Mouse (Mus musculus) right cerebral cortex, adult 18-20 months (tissue): ENCODE measurements around the gene Tmem117.

Experiments used
- DNase-seq: peaks from one replicate; pipeline ENCODE4 v3.0.0; 2022; ENCODE audit warnings: mixed read lengths

The Tmem117 gene

DNA sequence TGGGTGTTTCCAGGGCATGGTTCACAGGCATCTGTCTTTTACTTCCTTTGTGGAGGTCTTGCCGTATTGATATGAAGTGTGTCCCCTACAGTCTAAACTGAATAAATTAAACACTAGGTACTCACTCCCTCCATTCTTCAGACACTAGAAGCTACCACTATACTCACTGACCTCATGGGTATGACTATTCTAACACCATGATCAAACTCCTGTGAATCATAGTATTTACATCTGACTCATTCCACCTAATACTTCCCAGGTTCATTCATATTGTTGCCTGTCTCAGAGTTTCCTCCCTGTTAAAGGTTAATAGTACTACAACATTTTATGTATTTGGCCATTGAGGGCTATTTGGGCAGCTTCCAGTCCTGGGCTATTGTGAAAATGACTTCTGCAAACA is 274.2 kb downstream of the Tmem117 start:
- no peak for DNase-seq

DNA sequence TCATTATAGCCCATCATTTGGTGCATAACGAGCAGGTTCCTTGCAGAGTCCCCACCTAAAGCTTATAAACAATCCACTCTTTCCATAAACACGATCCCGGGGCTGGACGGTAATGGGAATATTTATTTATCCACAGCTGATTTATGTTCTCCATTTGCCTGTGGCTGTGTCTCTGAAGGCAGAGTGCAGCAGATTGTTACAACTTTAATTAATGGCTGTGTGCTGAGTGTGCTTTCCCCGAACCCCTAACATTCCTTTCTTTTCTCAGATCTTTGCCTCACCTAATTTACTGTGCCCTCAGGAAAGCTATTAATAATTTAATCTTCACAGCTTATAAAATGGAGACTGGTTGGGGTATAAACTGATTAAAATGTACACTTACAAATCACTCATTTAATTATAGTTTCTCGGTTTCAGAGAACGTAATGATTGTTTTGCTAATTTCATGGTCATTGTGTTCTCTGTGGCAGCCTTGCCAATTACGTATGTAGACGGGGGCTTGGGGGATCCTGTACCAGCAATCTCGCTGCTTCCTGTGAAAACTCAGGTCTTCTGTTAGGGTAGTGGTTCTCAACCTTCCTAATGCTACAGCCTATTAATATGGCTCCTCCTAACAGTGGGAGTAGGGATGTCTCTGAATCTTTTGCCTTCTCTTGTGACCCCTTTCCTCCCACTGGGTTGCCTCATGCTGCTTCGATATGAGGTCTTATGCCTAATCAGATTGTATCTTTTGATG is 275.8 kb downstream of the Tmem117 start:
- no peak for DNase-seq

DNA sequence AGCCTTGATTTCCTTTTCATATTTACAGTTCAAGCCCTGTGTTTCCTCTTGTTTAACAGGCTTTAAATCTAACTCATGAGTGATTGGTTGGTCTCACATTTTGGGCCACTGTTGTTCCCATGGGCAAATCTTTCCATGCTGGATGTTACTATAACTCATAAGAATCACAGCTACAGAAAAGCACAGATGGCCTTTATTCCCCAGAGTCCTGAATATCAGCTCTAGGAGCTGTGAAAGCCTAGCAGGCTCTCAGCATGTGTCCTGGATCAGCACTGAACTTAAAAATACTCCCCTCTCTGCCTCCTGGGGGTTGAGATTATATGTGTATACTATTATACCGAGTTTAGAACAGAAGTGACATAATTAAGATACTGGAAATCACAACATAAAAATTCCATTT is 292.6 kb downstream of the Tmem117 start:
- DNase-seq, result no peak

DNA sequence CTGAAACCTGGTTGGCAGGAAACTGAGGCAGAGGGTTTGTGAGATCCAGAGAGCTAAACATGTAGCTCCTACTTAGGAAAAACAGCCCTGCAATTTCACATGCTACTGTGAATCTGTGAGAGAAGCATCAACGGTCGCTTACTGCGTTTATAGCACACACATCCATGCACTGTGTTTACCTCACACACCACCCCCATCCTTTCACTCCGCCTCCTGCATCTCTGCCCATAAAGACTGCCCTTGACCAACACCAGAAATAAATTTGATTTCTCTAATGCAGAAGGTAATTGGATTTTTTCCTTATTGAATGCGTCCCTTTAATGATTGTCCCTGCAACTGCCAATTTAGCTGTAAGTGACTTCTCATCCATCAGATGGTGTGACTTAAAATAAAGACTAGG is 299.0 kb downstream of the Tmem117 start:
- no peak for DNase-seq

DNA sequence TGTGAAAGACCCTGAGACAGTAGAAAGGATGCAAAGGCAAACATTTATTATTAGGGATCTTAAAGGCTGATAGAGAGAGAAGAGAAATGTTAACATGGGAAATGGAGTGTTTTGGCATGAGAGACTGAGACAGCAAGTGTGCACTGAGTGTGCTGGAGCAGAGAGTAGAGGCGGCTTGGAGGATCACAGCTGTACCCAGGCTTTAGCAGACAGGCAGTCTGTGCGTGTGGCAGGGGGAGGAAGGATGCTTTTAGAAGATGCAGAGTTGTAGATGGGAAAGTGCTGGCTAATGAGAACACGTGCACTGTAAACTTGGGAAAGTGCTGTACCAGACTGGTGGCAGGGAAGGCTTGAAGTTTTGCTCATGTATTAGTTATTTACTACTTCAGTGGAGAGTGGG is 301.7 kb downstream of the Tmem117 start:
- DNase-seq, result peak; percentile 5

DNA sequence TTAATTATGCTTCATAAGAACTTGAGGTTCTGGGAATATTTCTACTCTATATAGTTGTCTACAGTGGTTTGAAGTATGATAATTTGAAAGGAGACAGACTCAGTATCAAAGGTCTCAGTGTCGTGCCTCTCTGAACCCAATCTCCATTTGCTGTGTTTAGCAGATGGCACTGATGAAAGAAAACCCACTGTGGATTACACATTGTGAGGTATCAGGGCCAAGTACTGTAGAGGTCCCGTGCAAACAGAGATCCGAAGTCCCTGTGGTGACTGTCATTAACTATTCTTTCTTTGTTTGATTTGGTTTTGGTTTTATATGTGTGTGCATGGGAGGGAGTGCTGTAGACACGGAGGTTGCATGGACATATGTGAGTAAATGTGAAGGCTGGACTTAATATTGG is 304.0 kb downstream of the Tmem117 start:
- DNase-seq, result no peak

DNA sequence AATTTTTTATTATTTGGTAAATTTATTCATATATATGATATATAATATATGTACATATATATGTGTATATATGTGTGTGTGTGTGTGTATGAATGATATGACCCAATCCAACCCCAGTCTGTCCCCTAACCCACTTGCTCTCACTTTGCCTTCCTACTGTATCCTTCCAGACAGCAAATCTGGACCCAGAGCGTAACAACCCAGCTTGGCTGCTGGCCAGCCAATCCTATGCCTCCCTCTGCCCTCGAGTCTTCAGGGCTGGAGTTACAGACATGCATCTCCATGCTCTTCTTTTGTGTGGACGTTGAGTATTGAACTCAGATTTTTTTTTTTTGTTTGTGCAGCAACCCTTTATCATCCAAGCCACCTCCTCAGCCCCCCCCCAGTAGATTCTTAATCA is 304.4 kb downstream of the Tmem117 start:
- DNase-seq, result no peak

DNA sequence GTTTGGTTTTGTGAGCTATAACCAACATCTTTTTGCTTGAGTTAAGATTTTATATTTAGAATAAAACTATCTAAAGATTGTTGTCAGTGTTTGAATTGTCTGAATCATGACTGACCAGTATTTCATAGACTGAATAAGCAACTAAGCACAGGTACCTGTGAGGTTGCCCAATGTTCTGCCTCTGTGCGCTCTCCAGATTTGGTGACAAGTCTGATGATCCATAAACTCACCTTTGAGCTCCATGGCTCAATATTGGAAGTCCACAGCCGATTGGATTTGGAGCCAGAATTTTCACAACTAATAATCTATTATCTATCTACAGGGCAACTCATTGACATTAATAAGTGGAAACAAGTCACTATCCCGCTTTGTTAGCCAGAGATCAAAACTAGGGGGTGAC is 312.9 kb downstream of the Tmem117 start:
- DNase-seq, result no peak

DNA sequence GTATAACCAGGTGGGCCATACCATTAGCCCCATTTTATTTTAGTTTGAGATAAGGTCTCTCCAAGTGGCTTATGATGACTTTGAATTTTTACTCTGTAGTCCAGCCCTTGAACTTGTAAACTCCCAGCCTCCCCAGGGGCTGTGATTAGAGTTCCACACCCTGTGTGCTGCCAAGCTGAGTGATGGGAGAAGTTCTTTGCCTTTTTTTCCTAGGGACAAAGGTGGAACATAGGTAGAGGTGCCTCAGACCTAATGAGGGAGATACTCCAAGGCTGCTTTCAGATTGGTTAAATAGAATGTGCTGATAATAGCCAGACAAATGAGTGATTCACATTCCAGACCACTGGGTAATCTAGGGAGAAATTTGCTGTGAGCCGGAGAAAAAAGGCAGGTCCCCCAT is 313.4 kb downstream of the Tmem117 start:
- DNase-seq, result no peak

DNA sequence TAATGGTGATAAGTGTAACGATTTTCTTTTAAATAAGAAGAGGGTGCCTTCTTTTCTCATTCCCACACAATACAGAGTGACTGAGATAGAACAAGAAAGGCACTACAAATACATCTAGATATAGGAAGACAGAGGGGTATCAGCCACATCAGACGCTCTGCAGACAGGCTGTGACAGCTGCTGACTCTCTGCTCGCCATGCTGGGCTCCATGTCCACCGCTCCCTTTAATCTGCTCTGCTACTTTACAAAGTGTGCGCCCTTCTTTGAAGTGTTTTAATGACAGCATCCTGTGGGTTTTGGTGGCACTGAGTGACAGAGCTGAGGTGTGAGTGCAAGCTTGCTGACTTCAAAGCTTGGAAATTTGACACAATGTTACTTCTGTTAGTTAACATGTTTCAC is 314.9 kb downstream of the Tmem117 start:
- no peak for DNase-seq

DNA sequence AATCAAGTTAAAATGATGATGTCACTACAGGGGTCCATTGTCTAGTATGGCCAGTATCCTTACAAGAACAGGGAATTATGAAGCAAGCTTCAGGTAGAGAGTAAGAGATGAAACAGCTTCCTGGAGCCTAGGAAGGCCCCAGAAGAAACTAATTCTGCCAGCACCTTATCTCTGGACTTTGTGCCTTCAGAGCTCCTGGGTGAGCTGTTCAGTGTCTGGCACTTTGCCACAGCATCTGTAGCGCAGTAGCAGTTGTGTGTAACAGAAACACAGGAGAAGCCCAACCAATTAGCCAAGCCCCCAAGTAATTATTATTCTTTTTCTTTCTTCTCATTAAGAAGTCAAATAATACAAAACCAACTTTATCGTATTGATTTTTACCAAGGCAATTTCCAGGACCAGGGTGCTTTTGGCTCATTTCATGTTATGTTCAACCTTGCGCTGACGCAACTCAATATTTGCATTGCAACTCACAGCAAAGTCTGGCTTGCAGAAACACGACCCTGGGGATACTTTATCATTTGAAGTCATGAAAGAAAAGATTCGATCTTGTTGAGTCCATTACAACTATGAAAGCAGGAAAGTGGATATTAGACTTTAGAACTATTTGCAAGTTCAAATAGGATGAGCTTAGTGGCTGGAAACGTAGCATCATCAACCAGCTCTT is 322.5 kb downstream of the Tmem117 start:
- no peak for DNase-seq

DNA sequence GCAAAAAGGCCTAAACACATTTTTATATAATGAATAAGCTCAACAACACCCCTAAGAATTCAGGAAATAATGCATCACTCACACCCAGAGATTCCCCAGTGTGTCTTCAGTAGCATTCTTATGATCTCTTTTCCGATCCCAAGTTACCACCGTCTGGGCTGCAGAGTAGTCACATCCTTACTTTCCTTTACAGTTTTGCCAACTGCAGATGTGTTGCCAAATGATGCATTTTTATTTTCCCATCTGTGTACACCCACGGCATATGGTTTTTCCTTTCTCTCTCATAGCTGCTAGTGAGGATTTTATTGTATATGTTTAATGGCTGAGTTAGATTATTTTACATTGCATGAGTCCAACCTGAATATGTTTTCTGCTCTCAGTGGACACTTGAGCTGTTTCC is 327.7 kb downstream of the Tmem117 start:
- peak; percentile 54 for DNase-seq

DNA sequence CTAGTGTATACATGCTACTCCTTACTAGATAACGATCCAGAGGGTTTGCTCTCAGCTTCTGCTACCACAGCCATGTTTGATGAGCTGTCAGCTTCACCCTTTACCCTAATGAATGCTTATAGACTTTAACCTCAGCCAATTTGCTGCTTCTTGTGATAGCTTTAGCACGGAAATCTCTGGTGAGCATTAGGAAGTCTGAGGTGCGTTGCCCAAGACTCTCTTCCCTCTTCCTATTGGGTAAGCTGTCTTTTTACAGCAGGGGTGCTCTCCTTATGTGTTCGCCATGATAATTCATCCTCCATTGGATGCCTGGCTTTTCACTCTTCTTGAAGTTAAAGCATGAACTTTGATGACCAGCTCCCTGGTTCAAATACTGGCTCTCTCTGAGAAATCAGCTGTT is 328.2 kb downstream of the Tmem117 start:
- no peak for DNase-seq

DNA sequence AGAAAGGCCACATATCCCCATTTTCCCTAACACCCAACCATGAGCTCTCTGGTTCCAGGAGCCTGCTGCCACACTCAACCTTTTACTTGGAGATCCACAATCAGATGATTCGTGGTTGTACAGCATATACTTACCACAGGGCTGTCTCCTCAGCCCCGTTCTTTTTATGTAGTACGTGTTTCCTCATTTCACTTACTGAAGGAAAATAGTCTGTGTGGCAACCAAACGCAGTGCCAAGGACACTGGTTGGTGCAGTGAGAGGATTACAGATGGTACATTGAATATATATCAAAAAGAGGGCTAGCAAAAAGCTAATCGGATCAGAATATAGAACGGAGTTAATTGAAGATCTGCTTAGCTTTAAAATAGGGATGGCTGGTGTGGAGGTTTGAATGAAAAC is 338.0 kb downstream of the Tmem117 start:
- no peak for DNase-seq

DNA sequence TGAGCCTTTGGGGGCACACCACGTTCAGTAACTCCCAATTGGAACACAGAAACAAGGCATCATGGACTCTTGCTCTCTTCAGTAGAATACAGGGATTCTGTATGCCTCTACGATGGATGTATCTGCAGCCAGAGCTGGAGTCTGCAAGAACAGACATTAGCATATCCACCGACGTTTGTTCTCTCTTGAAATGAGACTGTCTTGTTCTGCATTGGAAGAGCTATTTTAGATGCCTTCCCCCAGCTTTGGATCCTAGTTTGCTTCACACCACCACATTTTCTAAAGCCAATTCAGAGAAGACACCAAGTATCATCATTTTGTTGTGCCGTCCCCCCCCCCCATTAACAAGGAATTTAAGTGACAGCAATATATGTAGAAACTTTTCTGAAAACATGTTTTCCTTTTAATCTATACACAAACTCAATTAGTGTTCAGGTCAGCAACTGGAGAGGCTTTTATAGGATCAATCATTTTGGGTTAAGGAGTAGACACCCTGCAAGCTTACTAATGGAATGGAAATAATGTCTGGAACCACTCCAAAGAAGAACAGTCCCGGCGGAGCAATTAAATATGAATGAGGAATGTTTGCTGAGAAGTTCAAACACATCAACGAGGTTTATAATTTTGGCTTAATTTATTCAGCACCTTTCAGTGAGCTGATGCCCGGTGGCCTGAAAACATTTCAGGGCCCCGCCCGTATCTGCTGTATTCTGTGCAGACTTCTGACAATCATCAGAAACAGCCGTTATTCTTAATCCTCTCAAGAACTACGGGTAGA is 339.6 kb downstream of the Tmem117 start:
- DNase-seq, result peak; percentile 28

DNA sequence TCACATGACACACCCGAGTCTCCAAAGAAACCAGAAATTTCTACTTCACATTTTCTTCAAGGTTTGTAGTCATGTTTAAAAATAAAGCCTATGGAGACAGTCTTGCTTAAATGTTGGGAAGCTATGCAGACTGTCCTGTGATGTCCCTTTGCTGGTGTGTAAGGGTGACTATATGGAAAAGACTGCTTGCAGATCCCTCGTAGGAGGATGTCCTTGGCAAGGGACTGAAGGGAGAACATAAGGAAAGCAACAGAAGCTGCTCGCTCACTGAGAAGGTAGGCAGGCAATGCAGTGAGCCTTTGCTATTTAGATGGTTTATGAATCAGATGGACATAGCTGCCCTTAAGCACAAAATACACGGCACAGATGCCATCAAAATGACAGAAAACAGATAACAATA is 352.8 kb downstream of the Tmem117 start:
- peak; percentile 64 for DNase-seq

DNA sequence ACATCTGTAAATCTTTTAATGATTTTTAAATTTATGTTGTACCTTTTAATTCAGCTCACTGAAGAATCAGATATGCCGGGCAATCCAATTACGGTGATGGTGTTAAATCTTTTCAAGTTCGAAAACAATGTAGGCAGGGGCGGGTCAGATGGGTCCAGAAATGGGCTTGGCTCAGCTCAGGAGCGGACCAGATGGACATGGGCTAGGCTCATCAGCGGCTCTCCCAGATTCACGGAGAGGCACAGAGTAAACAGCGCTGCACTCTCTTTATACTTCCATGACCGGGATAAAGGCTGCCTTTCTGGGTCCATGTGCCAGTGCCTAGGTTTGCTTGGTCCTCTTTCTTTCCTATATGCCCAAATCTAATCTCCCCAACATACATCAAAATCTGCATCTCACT is 366.3 kb downstream of the Tmem117 start:
- no peak for DNase-seq

DNA sequence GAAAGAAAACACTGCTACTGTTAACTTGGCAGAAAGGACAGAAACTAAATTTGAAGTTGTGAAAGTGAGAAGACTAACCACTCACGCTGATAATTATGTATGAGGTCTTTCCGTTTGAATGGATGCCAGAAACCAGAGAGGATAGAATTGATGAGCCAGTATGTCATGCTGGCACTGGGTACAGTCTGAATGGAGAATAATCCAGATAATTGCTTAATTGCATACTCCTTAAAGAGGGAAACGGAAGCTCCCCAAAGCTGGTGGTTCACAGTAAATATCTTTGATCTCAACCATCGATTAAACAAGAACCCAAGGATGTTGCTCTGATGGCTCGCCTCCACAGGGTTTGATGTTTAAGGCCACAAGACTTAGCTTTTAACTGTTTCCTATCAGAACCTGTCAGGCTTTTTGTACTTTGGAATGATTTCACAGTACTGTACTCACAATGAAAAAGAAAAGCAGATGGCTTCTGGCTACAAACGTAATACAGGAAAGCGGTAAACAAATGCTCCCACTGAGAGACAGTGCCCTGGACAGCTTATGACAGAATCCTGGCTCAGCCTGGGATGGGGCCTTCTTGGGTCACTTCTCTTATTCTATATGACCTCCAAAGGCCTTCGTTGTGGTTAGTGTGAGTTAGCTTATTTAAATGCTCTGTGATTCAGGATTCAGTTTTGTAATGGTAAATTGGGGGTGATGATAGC is 376.2 kb downstream of the Tmem117 start:
- DNase-seq, result no peak

DNA sequence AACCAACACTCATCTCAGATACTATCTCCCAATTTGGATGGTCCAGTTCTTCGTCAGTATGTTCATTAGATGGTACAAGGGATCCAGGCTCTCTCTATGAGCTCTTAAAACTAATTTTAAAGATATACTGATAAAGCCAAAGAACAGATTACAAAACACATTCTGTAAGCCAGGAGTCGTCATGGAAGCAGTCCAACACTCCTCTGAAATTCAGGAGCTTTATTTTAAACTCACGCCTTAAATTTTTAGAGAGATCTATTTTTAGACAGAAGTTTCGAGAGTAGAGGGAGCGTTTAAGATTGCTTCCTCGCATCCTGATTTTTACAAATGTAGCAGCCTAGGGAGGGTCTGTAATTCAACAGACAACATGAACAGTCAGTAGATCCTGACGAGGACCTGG is 393.2 kb downstream of the Tmem117 start:
- no peak for DNase-seq

DNA sequence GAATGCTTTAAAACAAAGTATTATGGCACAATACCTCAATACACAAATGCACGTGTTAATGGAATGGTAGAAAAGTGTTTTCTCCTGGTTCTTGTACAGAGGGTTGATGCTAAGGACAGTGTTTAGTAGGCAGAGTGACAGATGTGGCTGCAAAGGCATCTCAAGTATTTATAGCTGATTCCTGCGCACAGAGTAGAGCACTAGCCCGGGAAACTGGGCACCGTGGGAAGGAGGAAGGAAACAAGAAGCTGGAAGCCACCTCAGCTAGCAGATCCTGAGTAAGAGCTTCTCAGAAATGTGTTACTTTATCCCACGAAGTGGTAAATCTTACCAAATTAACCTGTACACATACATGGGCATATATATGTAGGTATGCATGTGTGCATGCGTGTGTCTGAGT is 395.4 kb downstream of the Tmem117 start:
- peak; percentile 31 for DNase-seq

DNA sequence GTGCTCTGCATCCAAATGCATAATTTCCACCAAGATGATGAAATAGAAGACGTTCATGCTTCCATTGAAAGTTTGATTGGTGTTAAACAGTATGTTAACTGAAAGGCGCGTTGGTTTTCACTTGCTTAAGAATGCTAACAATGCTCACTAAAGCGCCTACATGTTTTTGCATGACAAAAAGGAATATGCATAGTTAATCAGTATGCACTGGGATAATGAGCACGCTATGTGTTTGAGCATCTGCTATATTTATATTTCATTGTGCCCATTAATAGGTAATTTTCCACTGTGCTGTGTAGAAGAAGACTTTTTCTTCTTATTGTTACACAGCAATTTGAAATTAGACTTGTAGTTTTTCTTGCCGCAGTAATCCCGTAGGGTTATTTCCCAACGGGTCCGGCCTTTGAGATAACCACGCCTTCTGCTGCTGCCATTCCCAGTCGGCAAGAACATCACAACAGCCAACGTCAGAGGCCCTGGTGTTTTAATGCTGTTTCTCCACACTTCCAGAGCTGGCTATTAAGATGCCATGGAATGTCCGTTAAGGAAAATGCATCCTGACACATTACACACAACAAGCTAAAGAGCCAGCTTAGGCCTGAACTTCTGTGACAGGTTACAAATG is 399.9 kb downstream of the Tmem117 start:
- DNase-seq, result no peak

DNA sequence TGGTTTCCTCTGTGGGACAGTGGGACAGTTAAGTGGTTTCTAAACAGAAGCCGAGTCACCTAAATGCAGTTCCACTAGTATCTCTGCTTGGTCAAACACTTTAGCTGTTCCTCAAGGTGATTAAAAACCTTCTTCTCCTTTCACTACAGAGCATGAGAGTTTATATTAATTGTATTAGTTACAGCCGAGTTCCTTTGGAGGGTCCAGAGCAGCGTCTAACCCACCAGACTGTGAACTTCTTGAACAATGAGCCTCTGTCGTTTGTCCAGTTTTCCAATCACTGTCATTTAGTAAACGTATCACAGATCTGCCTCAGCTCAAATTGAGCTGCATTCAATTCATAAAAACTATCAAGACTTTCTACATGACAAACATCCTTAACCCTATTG is 400.4 kb downstream of the Tmem117 start:
- DNase-seq, result no peak

DNA sequence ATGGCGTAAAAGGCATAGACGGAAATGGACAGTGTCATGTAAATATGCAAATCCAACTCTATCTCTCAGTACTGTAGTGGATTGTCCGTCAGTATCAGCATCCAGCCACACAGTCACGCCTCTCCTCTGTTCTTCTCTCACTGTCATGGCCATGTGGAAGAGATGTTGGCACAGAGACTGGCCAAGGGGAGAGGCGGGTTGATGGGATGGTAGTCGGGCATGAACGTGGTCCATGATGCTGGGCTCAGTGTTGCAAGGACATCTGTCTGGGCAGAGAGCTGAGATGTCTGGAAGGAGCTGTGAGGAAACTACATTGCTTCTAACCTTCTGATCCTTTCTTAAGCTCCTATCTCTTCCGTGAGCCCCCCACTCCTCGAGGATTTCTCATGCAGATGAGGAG is 413.4 kb downstream of the Tmem117 start:
- no peak for DNase-seq
